Mouse (Mus musculus) hindbrain, embryonic 13.5 days (tissue): Measurements from ENCODE around the gene Kctd10. TPM values are rescaled to one million over a fixed set of nuclear protein-coding genes. Genes with fewer than 3 reads are reported as not detected.

Experiments used
- ATAC-seq: fragments of 200-750 bp; cut with Nextera tagmentation; 2 replicates; pipeline ENCODE4 v1.8.0; 2017; ENCODE audit warnings: moderate TSS enrichment; ENCODE audit not compliant: low FRiP score
- H3K27ac ChIP-seq: fragments of 300-500 bp; sonication (generic); 2 replicates; pipeline ENCODE4 v1.5.1; 2015; ENCODE audit warnings: inconsistent platforms, mild to moderate bottlenecking, moderate library complexity
- H3K27me3 ChIP-seq: fragments of 300-500 bp; sonication (generic); 2 replicates; pipeline ENCODE4 v1.6.1; 2015; ENCODE audit warnings: mild to moderate bottlenecking, inconsistent platforms
- H3K36me3 ChIP-seq: fragments of 300-500 bp; sonication (generic); 2 replicates; pipeline ENCODE4 v1.6.1; 2015; ENCODE audit warnings: mild to moderate bottlenecking, inconsistent platforms
- H3K4me1 ChIP-seq: fragments of 300-500 bp; sonication (generic); replicated peaks from 2 replicates; pipeline ENCODE4 v1.6.1; 2015; ENCODE audit warnings: inconsistent platforms
- H3K4me2 ChIP-seq: fragments of 300-500 bp; sonication (generic); 2 replicates; pipeline ENCODE4 v1.6.1; 2015; ENCODE audit warnings: inconsistent platforms, mild to moderate bottlenecking, moderate library complexity
- H3K4me3 ChIP-seq: fragments of 300-500 bp; sonication (generic); 2 replicates; pipeline ENCODE4 v1.5.1; 2015; ENCODE audit warnings: mild to moderate bottlenecking, inconsistent platforms
- H3K9ac ChIP-seq: fragments of 300-500 bp; sonication (generic); 2 replicates; pipeline ENCODE4 v1.6.1; 2015; ENCODE audit warnings: mild to moderate bottlenecking, inconsistent platforms
- H3K9me3 ChIP-seq: fragments of 300-500 bp; sonication (generic); 2 replicates; pipeline ENCODE4 v1.6.1; 2016; ENCODE audit warnings: inconsistent platforms
- WGBS: fragments of 180-500 bp; shearing (Covaris S2); methylation state at CpG from one replicate; pipeline ENCODE4 v1.1.7; 2015; 5-methylcytosine and 5-hydroxymethylcytosine counted together
- polyA plus RNA-seq: library from polyadenylated mRNA; unstranded; fragments of >200 nt; fragmentation: Nextera tagmentation; extraction: Ambion mirVana; gene quantifications from 2 replicates; pipeline ENCODE4 v1.2.1, GENCODE M21; 2015

Gene Kctd10
- polyA plus RNA-seq, 1 experiment from 2014 or later = 77.7 TPM

DNA sequence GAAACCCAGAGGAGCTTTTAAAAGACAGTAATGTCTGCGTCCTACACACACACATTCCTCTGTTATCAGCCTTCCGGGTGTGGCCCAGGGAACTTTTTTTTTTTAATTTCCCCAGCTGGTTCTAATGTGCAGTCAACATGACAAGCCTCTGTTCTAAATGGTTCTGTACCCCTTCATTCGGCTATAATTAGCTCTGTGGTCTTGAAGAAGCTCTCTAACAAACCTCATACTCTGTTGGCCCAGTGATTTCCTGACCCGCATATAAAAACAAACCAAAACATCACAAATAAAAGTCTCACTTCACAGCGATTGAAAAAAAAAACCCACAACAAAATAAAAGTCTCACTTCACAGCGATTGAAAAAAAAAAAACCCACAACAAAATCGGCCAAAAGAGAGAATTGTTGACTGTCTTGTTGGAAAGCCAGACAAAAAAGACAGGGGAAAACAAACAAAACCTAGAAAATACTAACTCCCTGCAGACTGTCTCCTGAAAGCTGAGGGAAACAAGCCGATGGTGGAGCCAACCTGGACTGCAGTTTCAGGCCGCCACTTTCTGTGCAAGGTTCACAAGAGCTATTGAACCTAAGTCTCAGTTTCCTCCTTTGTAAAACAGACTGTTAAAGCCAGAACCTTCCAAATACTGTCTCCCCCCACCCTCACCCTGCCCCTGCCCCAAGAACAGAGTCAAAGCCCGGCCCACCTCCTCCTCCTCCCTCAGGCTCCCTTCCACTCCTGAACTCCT, 2.0 kb downstream of the Kctd10 start:
- H3K4me2 ChIP-seq = peak overlapping the region; percentile 91
- H3K9ac ChIP-seq = peak overlapping the region; percentile 96; the same call in 1 of the 2 replicates
- H3K27ac ChIP-seq = no peak overlapping the region
- H3K4me1 ChIP-seq = peaks cover 80% of the 10 kb centered on the region
- WGBS = 69% methylated on average over 10 of the region's 10 CpGs
- peak overlapping the region; percentile 83 for H3K4me3 ChIP-seq
- H3K9me3 ChIP-seq = no peaks in the 10 kb centered on the region
- H3K36me3 ChIP-seq = peaks cover 22% of the 10 kb centered on the region
- H3K27me3 ChIP-seq = no peaks in the 10 kb centered on the region
- no peak for ATAC-seq

DNA sequence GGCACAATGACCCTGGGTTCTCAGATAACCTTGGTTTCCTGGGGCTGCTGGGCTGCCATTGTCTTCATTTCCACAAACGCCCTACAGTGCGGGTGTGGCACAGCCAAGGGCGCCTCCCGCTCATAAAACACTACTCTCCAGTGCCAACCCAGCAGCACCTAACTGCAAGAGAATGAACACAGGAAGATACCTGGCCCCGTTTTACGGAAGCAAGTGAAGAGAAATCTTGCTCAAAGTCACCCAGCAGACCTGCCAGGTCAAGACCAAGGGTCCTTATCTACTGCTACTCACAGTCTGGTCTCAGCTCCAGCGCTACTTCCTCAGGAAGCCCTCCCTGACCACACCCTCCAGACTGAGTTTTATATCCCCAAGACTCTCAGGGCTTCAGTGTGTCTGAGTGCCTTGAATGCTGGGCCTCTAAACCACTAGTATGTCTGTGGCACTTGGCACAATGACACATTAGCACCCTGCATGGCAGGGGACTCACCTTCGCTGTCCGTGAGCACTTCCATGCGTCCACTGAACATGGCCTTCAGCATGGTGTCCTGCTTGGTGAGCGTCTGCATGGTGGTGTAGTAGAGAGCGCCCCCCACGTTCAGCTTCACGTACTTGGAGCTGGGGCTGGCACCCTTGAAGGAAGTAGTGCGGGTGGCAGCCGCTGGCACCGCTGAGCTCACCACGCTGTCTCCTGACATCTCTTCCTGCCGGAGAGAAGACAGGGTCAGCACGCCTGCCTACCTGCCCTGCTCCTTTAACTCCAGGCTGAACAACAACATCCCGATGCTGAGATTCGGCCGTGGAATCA, 5.7 kb downstream of the Kctd10 start:
- H3K9me3 ChIP-seq = no peaks in the 10 kb centered on the region
- peaks cover 95% of the 10 kb centered on the region for H3K4me1 ChIP-seq
- no peak overlapping the region for H3K4me3 ChIP-seq
- 92% methylated on average over 23 of the region's 23 CpGs for WGBS
- H3K27me3 ChIP-seq = no peaks in the 10 kb centered on the region
- no peak overlapping the region for H3K27ac ChIP-seq
- H3K4me2 ChIP-seq = no peak overlapping the region
- peaks cover 59% of the 10 kb centered on the region for H3K36me3 ChIP-seq
- ATAC-seq = no peak
- no peak overlapping the region; the same call in 1 of the 2 replicates for H3K9ac ChIP-seq

DNA sequence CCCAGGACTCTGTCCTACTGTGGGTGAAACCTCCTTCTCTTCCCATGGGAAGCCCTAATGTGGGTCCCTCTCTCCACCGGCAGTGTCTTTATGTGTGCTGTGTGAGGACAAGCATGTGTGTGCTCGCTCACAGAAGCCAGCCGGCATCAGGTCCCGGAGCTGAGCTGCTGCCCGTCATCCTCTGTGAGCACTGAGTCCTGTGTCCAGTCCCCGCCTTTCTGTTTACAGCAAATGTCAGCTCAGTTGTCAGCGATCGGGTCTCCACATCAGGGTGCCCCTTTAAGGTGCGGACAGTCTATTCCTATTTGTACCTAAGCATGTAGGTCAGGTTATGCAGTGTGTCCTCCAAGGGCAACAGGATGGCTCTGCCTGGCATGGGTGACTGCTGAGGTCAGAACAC, 6.7 kb downstream of the Kctd10 start:
- H3K36me3 ChIP-seq = peaks cover 69% of the 10 kb centered on the region
- H3K4me3 ChIP-seq = no peak overlapping the region
- no peak overlapping the region for H3K27ac ChIP-seq
- WGBS = 90% methylated on average over 9 of the region's 9 CpGs
- no peak overlapping the region for H3K4me2 ChIP-seq
- 0 out of 2 replicates have a peak overlapping the region, but pooled peaks have one; percentile 2 for H3K9ac ChIP-seq
- no peak for ATAC-seq
- H3K4me1 ChIP-seq = peaks cover 87% of the 10 kb centered on the region
- no peaks in the 10 kb centered on the region for H3K9me3 ChIP-seq
- H3K27me3 ChIP-seq = no peaks in the 10 kb centered on the region

DNA sequence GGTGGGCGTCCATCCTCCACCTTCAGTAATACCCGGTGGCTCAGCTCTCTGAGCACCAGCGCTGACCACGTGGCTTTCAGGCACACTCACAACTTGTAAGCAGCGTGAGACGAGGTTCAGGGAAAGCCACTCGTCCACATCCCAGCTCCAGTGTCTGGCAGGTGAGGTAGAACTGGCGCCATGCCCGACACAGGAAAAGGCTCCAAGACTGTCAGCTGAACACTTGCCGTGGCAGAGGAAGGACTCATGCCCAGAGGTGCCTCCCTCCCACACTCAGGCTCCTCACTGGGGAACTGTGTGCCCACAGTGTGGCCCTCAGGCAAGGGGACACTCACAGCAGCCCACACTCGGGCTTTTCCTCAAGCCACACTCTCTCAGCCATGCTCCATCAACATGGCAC, 7.1 kb downstream of the Kctd10 start:
- Histone ChIP-seq H3K4me2 (no peak overlapping the region), H3K4me1 (peaks cover 83% of the 10 kb centered on the region), H3K27ac (no peak overlapping the region), H3K27me3 (no peaks in the 10 kb centered on the region), H3K4me3 (no peak overlapping the region), H3K36me3 (peaks cover 73% of the 10 kb centered on the region), H3K9me3 (no peaks in the 10 kb centered on the region), H3K9ac (no peak overlapping the region)
- WGBS = 73% methylated on average over 11 of the region's 11 CpGs
- ATAC-seq = no peak

DNA sequence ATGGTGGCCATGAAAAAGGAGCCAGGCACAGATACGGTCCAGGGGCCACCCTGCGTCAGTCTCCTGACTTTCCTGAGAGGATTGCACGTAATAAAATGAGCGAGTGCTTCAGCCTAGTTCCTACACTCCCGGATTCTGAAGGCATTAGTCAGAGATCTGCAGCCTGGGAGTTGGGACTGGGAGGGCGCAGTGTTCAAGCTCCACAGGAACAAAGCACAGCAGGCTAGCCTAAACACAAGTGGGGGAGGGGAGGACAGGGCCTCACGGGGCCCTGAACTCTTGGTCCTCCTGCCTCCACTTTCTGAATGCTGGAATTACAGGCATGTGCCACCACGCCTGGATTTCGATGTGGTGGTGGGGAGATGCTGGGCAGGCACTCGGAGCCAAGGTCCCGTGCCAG, 7.7 kb downstream of the Kctd10 start:
- Histone ChIP-seq H3K36me3 (peaks cover 80% of the 10 kb centered on the region), H3K27me3 (no peaks in the 10 kb centered on the region), H3K4me2 (no peak overlapping the region), H3K9me3 (no peaks in the 10 kb centered on the region), H3K9ac (no peak overlapping the region), H3K4me1 (peaks cover 77% of the 10 kb centered on the region), H3K27ac (0 out of 2 replicates have a peak overlapping the region, but pooled peaks have one; percentile 23), H3K4me3 (no peak overlapping the region)
- 37% methylated on average over 11 of the region's 11 CpGs for WGBS
- ATAC-seq = no peak

DNA sequence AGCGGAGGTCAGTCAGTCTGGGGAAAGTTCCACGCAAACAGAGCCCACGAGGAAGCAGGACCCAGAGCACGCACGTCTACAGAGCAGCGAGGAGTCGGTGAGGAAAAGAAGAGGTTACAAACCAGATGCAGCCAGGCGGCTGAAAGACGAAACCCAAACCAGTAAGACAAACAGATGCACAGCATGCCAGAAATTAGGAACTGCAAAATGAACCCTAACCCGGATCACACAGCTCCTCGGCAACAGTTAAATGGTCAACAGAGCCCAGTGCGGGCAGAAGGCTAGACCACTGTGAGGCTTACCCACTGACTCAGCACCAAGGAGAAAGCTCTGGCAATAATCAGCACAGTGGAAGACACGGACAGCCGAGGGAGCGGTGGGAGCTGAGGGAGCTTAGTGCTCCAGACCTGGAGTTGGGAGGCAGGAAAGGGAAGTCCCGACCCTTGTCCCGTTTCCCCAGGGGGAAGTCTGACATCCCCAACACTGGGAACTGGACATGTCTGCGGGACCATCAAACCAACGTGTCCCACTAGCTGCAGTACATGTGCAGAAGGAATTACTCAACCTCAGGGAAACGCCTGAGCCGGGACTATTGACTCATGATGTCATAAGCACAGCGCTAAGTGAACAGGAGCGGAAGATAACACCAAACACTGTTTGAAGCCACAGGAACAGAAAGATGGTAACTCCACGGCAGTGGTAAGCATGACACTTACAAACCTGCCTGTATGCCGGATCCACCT, 8.4 kb downstream of the Kctd10 start:
- WGBS = 80% methylated on average over 25 of the region's 25 CpGs
- H3K36me3 ChIP-seq = peaks cover 86% of the 10 kb centered on the region
- H3K9me3 ChIP-seq = no peaks in the 10 kb centered on the region
- H3K27ac ChIP-seq = 0 out of 2 replicates have a peak overlapping the region, but pooled peaks have one; percentile 23
- ATAC-seq = no peak
- H3K27me3 ChIP-seq = no peaks in the 10 kb centered on the region
- no peak overlapping the region for H3K9ac ChIP-seq
- H3K4me3 ChIP-seq = no peak overlapping the region
- H3K4me2 ChIP-seq = no peak overlapping the region
- peaks cover 71% of the 10 kb centered on the region for H3K4me1 ChIP-seq

DNA sequence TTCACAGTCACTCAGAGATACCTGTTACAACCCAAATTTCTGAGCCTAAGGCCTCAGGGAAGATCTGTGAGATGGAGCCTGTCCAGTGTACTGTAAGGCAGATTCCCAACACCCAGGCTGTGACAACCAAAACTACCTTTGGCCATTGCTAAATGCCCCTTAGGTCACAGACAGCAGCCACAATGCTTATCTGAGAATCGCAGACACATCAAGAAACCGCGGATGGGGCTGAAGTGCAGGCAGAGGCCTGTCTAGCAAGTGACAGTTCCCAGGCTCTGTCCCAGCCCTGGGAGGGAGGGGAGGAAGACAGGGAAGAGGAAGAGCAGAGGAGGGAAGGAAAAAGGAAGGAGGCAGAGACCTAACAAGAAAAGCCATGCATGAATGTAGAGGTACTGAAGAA, 9.0 kb downstream of the Kctd10 start:
- 85% methylated on average over 3 of the region's 3 CpGs for WGBS
- 0 out of 2 replicates have a peak overlapping the region, but pooled peaks have one; percentile 35 for H3K9ac ChIP-seq
- H3K4me2 ChIP-seq = no peak overlapping the region
- peaks cover 65% of the 10 kb centered on the region for H3K4me1 ChIP-seq
- no peak overlapping the region for H3K4me3 ChIP-seq
- no peaks in the 10 kb centered on the region for H3K27me3 ChIP-seq
- peak overlapping the region; percentile 66; the same call in 1 of the 2 replicates for H3K27ac ChIP-seq
- H3K36me3 ChIP-seq = peaks cover 92% of the 10 kb centered on the region
- ATAC-seq = no peak
- no peaks in the 10 kb centered on the region for H3K9me3 ChIP-seq

DNA sequence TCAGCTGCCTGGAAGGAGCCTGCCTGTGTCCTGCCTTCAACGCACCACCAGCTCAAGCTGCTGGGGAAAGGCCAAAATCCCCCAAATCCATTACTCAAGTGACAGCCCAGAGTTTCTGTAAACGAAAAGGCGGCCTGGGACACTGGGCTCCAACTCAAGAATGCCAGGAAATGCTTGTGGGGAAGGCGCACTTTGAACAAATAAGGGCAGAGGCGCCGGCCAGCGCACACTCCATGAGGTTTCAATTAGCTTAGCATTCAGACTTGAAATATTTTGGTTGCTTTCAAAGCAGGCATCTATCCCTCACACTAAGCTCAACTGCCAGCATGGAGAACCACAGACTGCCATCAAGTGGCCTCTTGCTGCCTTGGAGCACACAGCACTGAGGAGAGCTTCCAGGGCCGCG, 9.9 kb downstream of the Kctd10 start:
- ATAC-seq = no peak
- peaks cover 55% of the 10 kb centered on the region for H3K4me1 ChIP-seq
- WGBS = 66% methylated on average over 9 of the region's 9 CpGs
- peak overlapping the region; percentile 66 for H3K27ac ChIP-seq
- peaks cover 100% of the 10 kb centered on the region for H3K36me3 ChIP-seq
- no peaks in the 10 kb centered on the region for H3K9me3 ChIP-seq
- no peaks in the 10 kb centered on the region for H3K27me3 ChIP-seq
- H3K4me2 ChIP-seq = no peak overlapping the region
- H3K9ac ChIP-seq = peak overlapping the region; percentile 35; the same call in 1 of the 2 replicates
- no peak overlapping the region for H3K4me3 ChIP-seq

DNA sequence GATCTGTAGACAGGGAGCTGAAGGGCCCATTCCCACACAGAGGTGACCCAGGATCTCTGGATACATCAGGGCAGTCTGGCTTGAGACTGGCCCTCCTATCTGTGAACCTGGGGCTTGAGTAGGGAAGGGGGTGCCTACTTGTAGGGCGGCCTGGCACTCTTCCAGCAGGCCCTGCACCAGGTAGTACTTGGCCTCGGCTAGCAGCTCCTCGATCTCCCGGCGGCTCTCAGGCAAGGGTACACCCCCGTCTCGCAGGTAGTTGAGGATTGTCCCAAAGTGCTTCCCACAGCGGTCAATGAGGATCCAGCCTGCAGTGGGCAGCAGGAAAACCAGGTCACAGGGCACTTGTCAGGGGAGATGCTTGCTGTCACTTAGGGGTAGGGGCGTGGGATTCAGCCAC, 10.4 kb downstream of the Kctd10 start:
- peak overlapping the region; percentile 73 for H3K27ac ChIP-seq
- H3K4me2 ChIP-seq = no peak overlapping the region
- no peak for ATAC-seq
- H3K36me3 ChIP-seq = peaks cover 100% of the 10 kb centered on the region
- H3K4me3 ChIP-seq = no peak overlapping the region
- H3K9me3 ChIP-seq = no peaks in the 10 kb centered on the region
- 91% methylated on average over 9 of the region's 9 CpGs for WGBS
- H3K9ac ChIP-seq = no peak overlapping the region
- peaks cover 51% of the 10 kb centered on the region for H3K4me1 ChIP-seq
- H3K27me3 ChIP-seq = no peaks in the 10 kb centered on the region

DNA sequence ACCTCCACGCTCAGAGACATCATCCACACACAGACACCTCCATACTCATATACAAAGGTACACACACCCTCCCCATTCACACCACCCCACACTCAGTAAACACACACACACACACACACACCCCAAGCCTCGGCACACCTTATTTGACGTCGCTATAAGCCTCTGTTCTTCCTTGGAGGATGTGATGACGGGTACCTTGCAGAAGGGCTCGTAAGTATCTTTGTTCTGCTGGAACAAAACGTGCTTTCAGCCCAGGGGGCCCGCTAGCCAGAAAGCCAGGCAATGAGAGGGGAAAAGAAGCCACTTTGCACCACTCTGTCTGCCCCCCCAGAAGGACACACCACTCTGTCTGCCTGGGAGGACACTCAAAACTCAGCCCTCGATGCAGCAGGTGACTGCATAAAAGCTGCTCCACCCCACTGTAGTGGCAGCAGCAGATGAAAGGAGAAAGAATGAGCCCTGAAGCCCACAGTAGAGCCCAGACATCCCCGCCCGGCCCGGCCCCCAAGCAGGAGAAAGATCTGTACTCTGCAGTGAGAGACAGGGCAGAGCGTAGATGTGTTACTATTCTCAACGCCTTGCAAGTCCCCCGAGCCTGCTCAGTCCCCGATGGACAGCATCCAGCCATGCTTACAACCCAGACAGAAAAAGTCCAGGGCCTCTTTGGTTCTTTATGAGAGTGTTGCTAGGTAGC, 11.4 kb downstream of the Kctd10 start:
- Histone ChIP-seq H3K4me1 (peaks cover 43% of the 10 kb centered on the region), H3K9ac (no peak overlapping the region), H3K27me3 (no peaks in the 10 kb centered on the region), H3K4me2 (no peak overlapping the region), H3K4me3 (no peak overlapping the region), H3K36me3 (peaks cover 100% of the 10 kb centered on the region), H3K9me3 (no peaks in the 10 kb centered on the region), H3K27ac (no peak overlapping the region)
- ATAC-seq = no peak
- WGBS = 89% methylated on average over 16 of the region's 16 CpGs

DNA sequence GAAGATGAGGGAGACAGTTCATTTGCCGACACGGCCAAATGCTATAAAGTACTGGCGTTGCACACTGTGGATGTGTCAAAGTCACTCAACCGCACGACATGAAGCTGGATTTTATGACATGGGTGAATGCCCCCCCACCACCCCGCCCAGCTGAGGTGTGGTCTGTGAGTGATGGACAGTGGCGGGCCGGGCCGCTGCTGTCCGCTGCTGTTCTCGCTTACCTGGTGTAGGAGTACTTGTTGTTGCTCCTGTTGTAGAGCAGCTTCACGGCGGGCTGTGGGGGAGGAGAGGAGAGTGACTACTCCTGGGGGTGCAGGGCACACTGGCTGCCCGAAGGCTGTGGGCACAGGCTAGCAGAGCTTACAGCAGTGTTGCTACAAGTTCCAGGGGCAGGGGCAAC, 12.2 kb downstream of the Kctd10 start:
- peaks cover 38% of the 10 kb centered on the region for H3K4me1 ChIP-seq
- WGBS = 94% methylated on average over 13 of the region's 14 CpGs
- no peak overlapping the region for H3K4me3 ChIP-seq
- no peak for ATAC-seq
- no peaks in the 10 kb centered on the region for H3K9me3 ChIP-seq
- H3K27me3 ChIP-seq = no peaks in the 10 kb centered on the region
- H3K9ac ChIP-seq = no peak overlapping the region
- peaks cover 100% of the 10 kb centered on the region for H3K36me3 ChIP-seq
- no peak overlapping the region for H3K4me2 ChIP-seq
- H3K27ac ChIP-seq = no peak overlapping the region
